Mouse (Mus musculus) intestine, postnatal 0 days (tissue): ENCODE measurements around the gene Cxcr1. TPM values are rescaled to one million over a fixed set of nuclear protein-coding genes. Genes with fewer than 3 reads are reported as not detected.

Source experiments
- ATAC-seq: fragments of 200-750 bp; cut with Nextera tagmentation; 2 replicates; pipeline ENCODE4 v1.8.0; 2017; ENCODE audit warnings: mild to moderate bottlenecking, moderate TSS enrichment, moderate library complexity
- H3K27ac ChIP-seq: fragments of 300-500 bp; sonication (generic); 2 replicates; pipeline ENCODE4 v1.5.1; 2014; ENCODE audit warnings: mild to moderate bottlenecking, low read depth, low read length, moderate library complexity
- H3K27me3 ChIP-seq: fragments of 300-500 bp; sonication (generic); replicated peaks from 2 replicates; pipeline ENCODE4 v1.6.1; 2014; ENCODE audit warnings: low read length, mixed read lengths; ENCODE audit not compliant: control insufficient read depth, insufficient read depth
- H3K36me3 ChIP-seq: fragments of 300-500 bp; sonication (generic); 2 replicates; pipeline ENCODE4 v1.6.1; 2014; ENCODE audit warnings: mild to moderate bottlenecking, moderate library complexity; ENCODE audit not compliant: control insufficient read depth, insufficient read depth
- H3K4me1 ChIP-seq: fragments of 300-500 bp; sonication (generic); replicated peaks from 2 replicates; pipeline ENCODE4 v1.6.1; 2014; ENCODE audit warnings: antibody characterized with exemption, low read length, mixed read lengths; ENCODE audit not compliant: control insufficient read depth, insufficient read depth
- H3K4me2 ChIP-seq: fragments of 300-500 bp; sonication (generic); replicated peaks from 2 replicates; pipeline ENCODE4 v1.6.1; 2014; ENCODE audit warnings: low read depth, mild to moderate bottlenecking, moderate library complexity
- H3K4me3 ChIP-seq: fragments of 300-500 bp; sonication (generic); 2 replicates; pipeline ENCODE4 v1.5.1; 2014; ENCODE audit warnings: low read depth, low read length
- H3K9ac ChIP-seq: fragments of 300-500 bp; sonication (generic); 2 replicates; pipeline ENCODE4 v1.6.1; 2014; ENCODE audit warnings: mild to moderate bottlenecking, low read depth, low read length
- H3K9me3 ChIP-seq: fragments of 300-500 bp; sonication (generic); 2 replicates; pipeline ENCODE4 v1.6.1; 2016; ENCODE audit warnings: mixed run types; ENCODE audit not compliant: control insufficient read depth
- CTCF ChIP-seq: sonication (generic); IDR thresholded peaks from 2 replicates; pipeline ENCODE4 v1.5.1; 2016; ENCODE audit warnings: low read depth, mild to moderate bottlenecking, control low read depth, antibody characterized with exemption, moderate library complexity
- WGBS: fragments of 180-500 bp; shearing (Covaris S2); extraction: QIAGEN DNeasy Blood & Tissue Kit; methylation state at CpG from one replicate; pipeline ENCODE4 v1.1.7; 2014; 5-methylcytosine and 5-hydroxymethylcytosine counted together
- polyA plus RNA-seq: library from polyadenylated mRNA; unstranded; fragments of >200 nt; fragmentation: Nextera tagmentation; extraction: Ambion mirVana; gene quantifications from 2 replicates; pipeline ENCODE4 v1.2.1, GENCODE M21; 2015

Gene Cxcr1
- polyA plus RNA-seq, 1 experiment from 2014 or later = not detected

- H3K9ac ChIP-seq = no peak overlapping the region
- 61% methylated on average over 2 of the region's 2 CpGs for WGBS
- peaks cover 3% of the 10 kb centered on the region; the same call in 1 of the 2 replicates for H3K4me1 ChIP-seq
- no peak overlapping the region for H3K4me3 ChIP-seq
- no peak overlapping the region for H3K4me2 ChIP-seq
- no peaks in the 10 kb centered on the region for H3K9me3 ChIP-seq
- no peak for TF ChIP-seq CTCF
- H3K27ac ChIP-seq = no peak overlapping the region
- no peaks in the 10 kb centered on the region for H3K27me3 ChIP-seq
- H3K36me3 ChIP-seq = no peaks in the 10 kb centered on the region
- ATAC-seq = no peak
Measured at GRCm38 (mm10) chr1:74192711-74193110, 1.7 kb downstream of the Cxcr1 start.

- WGBS = 93% methylated on average over 7 of the region's 7 CpGs
- TF ChIP-seq CTCF = no peak
- no peak for ATAC-seq
Measured at GRCm38 (mm10) chr1:74190471-74190870, 4.0 kb downstream of the Cxcr1 start.

GRCm38 (mm10) chr1:74183006-74183405 lies 11.4 kb downstream of the Cxcr1 start:
- Histone ChIP-seq H3K27me3 (no peaks in the 10 kb centered on the region), H3K36me3 (no peaks in the 10 kb centered on the region), H3K27ac (no peak overlapping the region), H3K4me1 (no peaks in the 10 kb centered on the region; the same call in 1 of the 2 replicates), H3K4me3 (no peak overlapping the region), H3K9me3 (no peaks in the 10 kb centered on the region), H3K4me2 (no peak overlapping the region), H3K9ac (no peak overlapping the region)
- WGBS = 66% methylated on average over 2 of the region's 2 CpGs
- TF ChIP-seq CTCF = peak; percentile 50
- no peak for ATAC-seq

More at GRCm38 (mm10) chr1:74190471-74190870, 4.0 kb downstream of the Cxcr1 start:
- Histone ChIP-seq H3K4me1 (no peaks in the 10 kb centered on the region), H3K27me3 (no peaks in the 10 kb centered on the region), H3K9me3 (no peaks in the 10 kb centered on the region), H3K4me3 (no peak overlapping the region), H3K27ac (no peak overlapping the region), H3K9ac (no peak overlapping the region), H3K4me2 (no peak overlapping the region), H3K36me3 (no peaks in the 10 kb centered on the region)

GRCm38 (mm10) chr1:74181462-74181861 lies 13.0 kb downstream of the Cxcr1 start:
- no peak overlapping the region for H3K9ac ChIP-seq
- ATAC-seq = no peak
- 56% methylated on average over 2 of the region's 2 CpGs for WGBS

GRCm38 (mm10) chr1:74179624-74180408 lies 14.6 kb downstream of the Cxcr1 start:
- Histone ChIP-seq H3K9ac (no peak overlapping the region), H3K4me2 (no peak overlapping the region), H3K36me3 (no peaks in the 10 kb centered on the region), H3K27me3 (no peaks in the 10 kb centered on the region), H3K4me1 (no peaks in the 10 kb centered on the region; the same call in 1 of the 2 replicates), H3K9me3 (no peaks in the 10 kb centered on the region), H3K4me3 (no peak overlapping the region), H3K27ac (no peak overlapping the region)
- TF ChIP-seq CTCF = no peak
- 56% methylated on average over 9 of the region's 9 CpGs for WGBS
- no peak for ATAC-seq

More at GRCm38 (mm10) chr1:74181462-74181861, 13.0 kb downstream of the Cxcr1 start:
- Histone ChIP-seq H3K27ac (no peak overlapping the region), H3K36me3 (no peaks in the 10 kb centered on the region), H3K27me3 (no peaks in the 10 kb centered on the region), H3K4me2 (no peak overlapping the region), H3K9me3 (no peaks in the 10 kb centered on the region), H3K4me3 (no peak overlapping the region), H3K4me1 (no peaks in the 10 kb centered on the region; the same call in 1 of the 2 replicates)
- TF ChIP-seq CTCF = no peak

GRCm38 (mm10) chr1:74178618-74179017 lies 15.8 kb downstream of the Cxcr1 start:
- H3K9me3 ChIP-seq = no peaks in the 10 kb centered on the region
- no peak overlapping the region for H3K9ac ChIP-seq
- no peaks in the 10 kb centered on the region for H3K36me3 ChIP-seq
- no peak overlapping the region for H3K27ac ChIP-seq
- H3K4me3 ChIP-seq = no peak overlapping the region
- H3K4me2 ChIP-seq = no peak overlapping the region
- no peaks in the 10 kb centered on the region for H3K27me3 ChIP-seq
- TF ChIP-seq CTCF = no peak
- no peak for ATAC-seq
- 74% methylated on average over 3 of the region's 3 CpGs for WGBS
- no peaks in the 10 kb centered on the region; the same call in 1 of the 2 replicates for H3K4me1 ChIP-seq
